Mouse (Mus musculus): ENCODE results near the gene Lrrc75a. TPM values are rescaled to one million over a fixed set of nuclear protein-coding genes. Genes with fewer than 3 reads are reported as not detected.
A peak's percentile ranks its signal among the peaks of the same experiment; 100 is the strongest.

Lrrc75a gene
- total and polyA plus RNA-seq, 3 experiments, result 7.0 to 8.9 TPM; not detected in 1

DNA sequence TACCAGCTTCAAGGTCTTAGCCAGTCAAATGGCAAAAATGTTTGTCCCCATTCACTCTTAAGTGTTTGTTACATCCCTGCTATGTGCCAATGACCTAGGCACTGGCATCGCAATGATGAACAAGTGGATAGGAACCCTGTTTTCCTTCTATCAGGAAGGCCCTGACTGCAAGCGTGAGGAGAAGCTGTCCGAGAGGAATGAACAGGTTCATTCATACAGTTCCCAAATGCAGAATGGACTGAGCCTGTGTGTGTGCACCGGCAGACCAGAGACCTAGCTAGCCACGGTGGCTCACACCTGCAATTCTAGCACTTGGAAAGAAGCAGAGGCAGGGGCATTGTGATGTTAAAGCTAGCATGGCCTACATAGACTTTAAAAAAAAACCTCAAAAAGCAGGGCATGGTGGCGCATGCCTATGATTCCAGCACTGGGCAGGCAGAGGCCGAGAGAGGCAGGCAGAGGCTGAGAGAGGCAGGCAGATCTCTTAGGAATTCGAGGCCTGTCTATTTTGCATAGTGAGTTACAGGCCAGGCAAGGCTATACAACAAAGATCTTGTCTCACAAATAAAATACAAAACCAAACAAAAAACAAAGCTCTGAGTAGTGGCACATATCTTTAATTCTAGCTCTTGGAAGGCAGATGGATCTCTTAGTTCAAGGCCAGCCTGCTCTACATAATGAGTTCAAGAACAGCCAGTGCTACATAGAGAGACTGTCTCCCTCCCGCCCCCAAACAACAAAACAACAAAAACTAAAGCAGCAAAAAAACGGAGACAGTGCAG is 41.0 kb downstream of the Lrrc75a start:
- Histone ChIP-seq H3K27ac (ENCODE audit: control insufficient read depth, low read depth, low read length) (no peak overlapping the region), H3K9ac (ENCODE audit: control insufficient read depth, low read depth, low read length, poor library complexity, severe bottlenecking) (no peak overlapping the region), H3K27me3 (ENCODE audit: control insufficient read depth in 1 of 2, insufficient read depth in 2 of 2, low read length in 2 of 2) (no peaks in the 10 kb centered on the region), H3K9me3 (replicated peaks; ENCODE audit: insufficient read depth, low read length) (no peaks in the 10 kb centered on the region), H3K79me2 (ENCODE audit: control insufficient read depth, insufficient read depth, low read length, poor library complexity) (peaks cover 23% of the 10 kb centered on the region), H3K36me3 (ENCODE audit: control insufficient read depth in 1 of 2, insufficient read depth in 2 of 2, low read length in 2 of 2) (peaks cover 12 to 16% of the 10 kb centered on the region in 2 experiments), H3K4me1 (ENCODE audit: control insufficient read depth in 1 of 2, insufficient read depth in 2 of 2, low read length in 2 of 2) (peaks cover 0 to 4% of the 10 kb centered on the region in 2 experiments; a peak in 2 of 4 replicates), H3K4me3 (ENCODE audit: control insufficient read depth in 1 of 2, insufficient read depth in 1 of 2, low read depth in 2 of 2, low read length in 2 of 2) (no peak overlapping the region)
- peak; percentile 82 for DNase-seq (ENCODE audit: low read depth, low spot score)
- TF ChIP-seq MAX (IDR thresholded peaks at IDR 0.05; ENCODE audit: low read length) (no peak), GABPA (IDR thresholded peaks at IDR 0.05; ENCODE audit: low read depth, low read length) (no peak), HCFC1 (IDR thresholded peaks at IDR 0.05; ENCODE audit: low read depth, low read length) (no peak), ZKSCAN1 (IDR thresholded peaks at IDR 0.05; ENCODE audit: low read depth, low read length) (no peak), TAL1 (IDR thresholded peaks at IDR 0.05; ENCODE audit: low read length) (no peak), BHLHE40 (IDR thresholded peaks at IDR 0.05; ENCODE audit: borderline replicate concordance, low read depth, low read length) (no peak), CHD1 (IDR thresholded peaks at IDR 0.05; ENCODE audit: low read depth, low read length) (no peak), RCOR1 (IDR thresholded peaks at IDR 0.05; ENCODE audit: low read depth, low read length) (no peak), NELFE (IDR thresholded peaks at IDR 0.05; ENCODE audit: low read depth, low read length) (no peak), TBP (IDR thresholded peaks at IDR 0.05; ENCODE audit: low read depth, low read length) (no peak), POLR2A (IDR thresholded peaks at IDR 0.05; ENCODE audit: control insufficient read depth in 1 of 2, insufficient read depth in 1 of 2, low read depth in 1 of 2, low read length in 2 of 2, poor library complexity in 1 of 2) (no peak; a peak in 2 of 4 replicates), CTCF (IDR thresholded peaks at IDR 0.05 in 2 of 3, conservative IDR thresholded peaks at IDR 0.05 in 1 of 3; ENCODE audit: control insufficient read depth in 1 of 3, insufficient read depth in 1 of 3, low read depth in 2 of 3, low read length in 3 of 3, poor library complexity in 1 of 3, severe bottlenecking in 1 of 3) (no peak), E2F4 (IDR thresholded peaks at IDR 0.05; ENCODE audit: borderline replicate concordance, low read depth, low read length) (no peak), ETS1 (IDR thresholded peaks at IDR 0.05; ENCODE audit: low read depth, low read length) (no peak), MYB (IDR thresholded peaks at IDR 0.05; ENCODE audit: low read depth, low read length) (no peak), POLR2AphosphoS2 (IDR thresholded peaks at IDR 0.05; ENCODE audit: low read length) (no peak), GATA1 (IDR thresholded peaks at IDR 0.05; ENCODE audit: low read depth, low read length) (no peak), UBTF (IDR thresholded peaks at IDR 0.05; ENCODE audit: borderline replicate concordance, insufficient read depth, low read depth, low read length) (no peak)

DNA sequence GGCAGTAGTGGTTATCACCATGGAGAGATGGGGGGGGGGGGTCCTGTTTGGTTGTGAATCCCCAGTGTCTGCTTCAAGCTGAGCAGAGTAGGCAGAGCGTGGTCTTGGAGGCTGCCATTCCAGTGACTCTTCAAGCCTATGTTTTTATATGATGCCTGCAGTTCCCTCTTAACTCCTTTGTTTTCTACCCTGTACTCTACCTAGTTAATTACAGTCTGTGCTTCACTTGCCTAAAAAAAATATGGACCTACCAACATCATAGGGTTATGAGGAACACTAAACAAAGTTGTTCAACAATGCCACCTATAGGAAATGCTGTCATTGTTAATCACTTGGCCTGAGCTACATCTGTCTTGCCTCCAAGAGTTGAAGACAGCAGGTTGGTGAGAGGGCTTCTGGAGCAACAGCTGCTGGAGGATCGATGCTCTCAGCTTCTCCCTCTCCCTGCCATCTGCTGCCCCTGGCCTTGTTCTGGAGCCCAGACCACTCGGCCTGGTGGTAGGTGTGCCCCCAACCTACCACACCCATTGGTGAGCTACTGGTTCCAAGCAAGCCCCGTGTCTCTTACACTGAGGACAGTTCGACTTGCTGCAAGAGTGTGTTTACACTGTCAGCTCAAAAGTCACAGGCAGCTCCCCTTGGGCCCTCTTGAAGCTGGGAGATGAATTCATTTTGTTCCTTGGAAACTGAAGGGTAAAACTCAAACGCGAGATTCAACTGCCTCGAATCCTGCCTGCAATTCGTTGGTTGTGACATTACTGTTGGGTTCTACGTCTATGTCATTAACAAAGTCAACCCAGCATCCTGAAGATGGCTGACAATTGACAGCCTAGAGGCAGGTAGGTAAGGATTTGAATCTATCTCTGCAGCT is 41.8 kb downstream of the Lrrc75a start:
- H3K27ac ChIP-seq (ENCODE audit: control insufficient read depth, low read depth, low read length), result peak overlapping the region; percentile 99; the same call in 1 of the 2 replicates
- TF ChIP-seq GATA1 (IDR thresholded peaks at IDR 0.05; ENCODE audit: low read depth, low read length), result no peak
- TF ChIP-seq POLR2AphosphoS5 (IDR thresholded peaks at IDR 0.05; ENCODE audit: borderline replicate concordance, low read depth, low read length), result 0 out of 2 replicates have a peak, but pooled peaks have one; percentile 66
- peak in 1 of 2 experiments; percentile 22; a peak in 2 of 4 replicates for TF ChIP-seq POLR2A (IDR thresholded peaks at IDR 0.05; ENCODE audit: control insufficient read depth in 1 of 2, insufficient read depth in 1 of 2, low read depth in 1 of 2, low read length in 2 of 2, poor library complexity in 1 of 2)
- TF ChIP-seq MXI1 (IDR thresholded peaks at IDR 0.05; ENCODE audit: low read depth, low read length), result no peak
- TF ChIP-seq TBP (IDR thresholded peaks at IDR 0.05; ENCODE audit: low read depth, low read length), result no peak
- no peak for TF ChIP-seq SMC3 (IDR thresholded peaks at IDR 0.05; ENCODE audit: low read depth, low read length)
- no peak for TF ChIP-seq NELFE (IDR thresholded peaks at IDR 0.05; ENCODE audit: low read depth, low read length)
- TF ChIP-seq GABPA (IDR thresholded peaks at IDR 0.05; ENCODE audit: low read depth, low read length), result no peak
- TF ChIP-seq NRF1 (IDR thresholded peaks at IDR 0.05; ENCODE audit: insufficient read depth, low read depth, low read length, poor library complexity, severe bottlenecking), result no peak
- H3K4me3 ChIP-seq (ENCODE audit: control insufficient read depth in 1 of 2, insufficient read depth in 1 of 2, low read depth in 2 of 2, low read length in 2 of 2), result no peak overlapping the region
- H3K36me3 ChIP-seq (ENCODE audit: control insufficient read depth in 1 of 2, insufficient read depth in 2 of 2, low read length in 2 of 2), result peaks cover 12 to 22% of the 10 kb centered on the region in 2 experiments
- peaks cover 25% of the 10 kb centered on the region for H3K79me2 ChIP-seq (ENCODE audit: control insufficient read depth, insufficient read depth, low read length, poor library complexity)
- DNase-seq (ENCODE audit: low read depth, low spot score), result no peak
- no peak overlapping the region for H3K9ac ChIP-seq (ENCODE audit: control insufficient read depth, low read depth, low read length, poor library complexity, severe bottlenecking)
- H3K4me1 ChIP-seq (ENCODE audit: control insufficient read depth in 1 of 2, insufficient read depth in 2 of 2, low read length in 2 of 2), result peaks cover 0 to 9% of the 10 kb centered on the region in 2 experiments; a peak in 2 of 4 replicates
- H3K27me3 ChIP-seq (ENCODE audit: control insufficient read depth in 1 of 2, insufficient read depth in 2 of 2, low read length in 2 of 2), result no peaks in the 10 kb centered on the region
- H3K9me3 ChIP-seq (replicated peaks; ENCODE audit: insufficient read depth, low read length), result no peaks in the 10 kb centered on the region
